Mouse (Mus musculus) ES-Bruce4 (cell line): ENCODE data around the gene Mcm9. TPM values are rescaled to one million over a fixed set of nuclear protein-coding genes. Genes with fewer than 3 reads are reported as not detected.

Experiments
- H3K27ac ChIP-seq: 2 replicates; pipeline ENCODE4 v1.5.1; 2012; ENCODE audit warnings: low read length, inconsistent platforms; ENCODE audit not compliant: insufficient read depth
- H3K27me3 ChIP-seq: 2 replicates; pipeline ENCODE4 v1.6.1; 2012; ENCODE audit warnings: mild to moderate bottlenecking, low read length, inconsistent platforms; ENCODE audit not compliant: control insufficient read depth, poor library complexity, insufficient read depth, severe bottlenecking
- H3K36me3 ChIP-seq: 2 replicates; pipeline ENCODE4 v1.6.1; 2012; ENCODE audit warnings: inconsistent platforms, mild to moderate bottlenecking, low read length, moderate library complexity; ENCODE audit not compliant: control insufficient read depth, poor library complexity, insufficient read depth, severe bottlenecking
- H3K4me1 ChIP-seq: one replicate; pipeline ENCODE4 v1.8.1; 2011; ENCODE audit warnings: low read length; ENCODE audit not compliant: control insufficient read depth, insufficient read depth
- H3K4me3 ChIP-seq: 2 replicates; pipeline ENCODE4 v1.5.1; 2011; ENCODE audit warnings: low read depth, mild to moderate bottlenecking, low read length
- H3K9ac ChIP-seq: 2 replicates; pipeline ENCODE4 v1.6.1; 2012; ENCODE audit warnings: low read depth, mild to moderate bottlenecking, inconsistent platforms; ENCODE audit not compliant: poor library complexity, severe bottlenecking
- H3K9me3 ChIP-seq: replicated peaks from 2 replicates; pipeline ENCODE4 v1.6.1; 2012; ENCODE audit warnings: mild to moderate bottlenecking, low read length, inconsistent platforms; ENCODE audit not compliant: control insufficient read depth, poor library complexity, insufficient read depth, severe bottlenecking
- CTCF ChIP-seq: IDR thresholded peaks from one replicate; pipeline ENCODE4 v1.8.1; 2011; ENCODE audit warnings: low read depth, low read length
- EP300 ChIP-seq: IDR thresholded peaks from 2 replicates; pipeline ENCODE4 v1.6.1; 2011; ENCODE audit warnings: low read depth, low read length; ENCODE audit not compliant: insufficient read depth
- POLR2A ChIP-seq: IDR thresholded peaks from one replicate; pipeline ENCODE4 v1.8.1; 2011; ENCODE audit warnings: low read length; ENCODE audit not compliant: insufficient read depth
- polyA plus RNA-seq: library from polyadenylated mRNA; stranded (reverse); fragments of >200 nt; gene quantifications from 2 replicates; pipeline ENCODE4 v1.2.4, GENCODE M21; 2011; ENCODE audit warnings: low read depth; ENCODE audit not compliant: missing spikeins, insufficient read depth, insufficient read length

Gene Mcm9
- polyA plus RNA-seq, 1 experiment: 13.9 TPM

DNA sequence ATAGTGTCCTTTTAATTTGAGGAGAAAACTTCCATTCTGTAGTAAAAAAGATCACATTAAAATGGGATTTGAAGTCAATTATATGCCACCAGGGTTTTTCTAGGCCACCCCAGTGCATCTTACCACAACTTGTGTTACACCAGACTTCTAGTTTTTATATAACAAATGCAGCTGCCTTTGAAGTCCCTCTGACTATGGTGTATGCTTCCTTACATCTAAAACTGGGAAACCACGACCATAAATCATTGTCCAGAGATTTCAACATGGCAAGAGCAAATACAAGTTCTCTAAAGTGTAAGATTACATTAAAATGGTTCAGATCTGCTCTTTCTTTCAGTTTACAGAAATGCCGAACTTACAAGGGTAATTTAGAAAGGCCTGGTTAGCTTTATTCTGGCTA, 22.0 kb downstream of the Mcm9 start:
- Histone ChIP-seq H3K27ac (no peak overlapping the region), H3K36me3 (peaks cover 50% of the 10 kb centered on the region), H3K4me3 (no peak overlapping the region), H3K27me3 (no peaks in the 10 kb centered on the region), H3K9ac (no peak overlapping the region), H3K9me3 (no peaks in the 10 kb centered on the region), H3K4me1 (no peaks in the 10 kb centered on the region)
- TF ChIP-seq CTCF (no peak), EP300 (no peak), POLR2A (no peak)

DNA sequence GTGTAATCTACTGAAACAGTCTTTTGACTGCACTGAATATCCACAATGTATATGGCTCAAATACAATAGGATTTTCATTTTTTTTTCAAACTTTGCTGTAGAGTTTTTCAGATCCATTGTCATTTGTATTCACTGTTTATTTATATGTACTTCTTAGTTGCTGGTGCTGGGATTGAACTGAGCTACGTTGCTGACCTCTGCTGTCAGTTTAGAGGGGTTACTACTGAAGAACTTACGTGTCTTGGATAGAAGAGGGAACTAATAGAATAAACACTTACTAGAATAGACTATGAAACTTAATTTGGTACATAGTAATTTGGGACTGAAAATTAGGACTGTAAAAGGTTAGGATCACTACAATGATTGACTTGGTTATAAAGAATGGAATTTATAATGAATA, 24.9 kb downstream of the Mcm9 start:
- Histone ChIP-seq H3K4me1 (no peaks in the 10 kb centered on the region), H3K4me3 (no peak overlapping the region), H3K9ac (no peak overlapping the region), H3K36me3 (peaks cover 63% of the 10 kb centered on the region), H3K27me3 (no peaks in the 10 kb centered on the region), H3K9me3 (no peaks in the 10 kb centered on the region), H3K27ac (no peak overlapping the region)
- TF ChIP-seq CTCF (no peak), EP300 (no peak), POLR2A (no peak)

DNA sequence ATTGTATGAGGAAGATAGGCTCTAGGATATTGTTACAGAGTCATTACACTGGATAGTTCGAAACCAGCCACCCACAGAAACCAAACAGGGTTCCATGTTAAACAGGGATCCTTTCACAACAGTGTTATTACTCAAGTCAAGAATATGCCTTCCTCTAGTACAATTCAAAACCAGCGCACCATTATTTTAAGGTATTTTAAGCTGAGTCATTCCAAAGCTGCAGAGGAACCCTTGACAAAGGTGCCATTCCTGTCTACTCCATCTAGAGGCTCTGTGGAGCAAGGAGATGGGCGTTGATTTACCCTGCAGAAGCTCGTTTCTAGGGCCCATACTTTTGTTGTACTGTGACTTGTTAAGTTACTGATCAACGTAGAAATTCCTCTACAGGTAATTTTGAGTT, 31.4 kb downstream of the Mcm9 start:
- Histone ChIP-seq H3K27me3 (no peaks in the 10 kb centered on the region), H3K27ac (no peak overlapping the region), H3K4me1 (no peaks in the 10 kb centered on the region), H3K4me3 (peak overlapping the region; percentile 65), H3K9me3 (no peaks in the 10 kb centered on the region), H3K36me3 (peaks cover 30% of the 10 kb centered on the region), H3K9ac (peak overlapping the region; percentile 70)
- TF ChIP-seq EP300 (no peak), POLR2A (no peak), CTCF (no peak)

DNA sequence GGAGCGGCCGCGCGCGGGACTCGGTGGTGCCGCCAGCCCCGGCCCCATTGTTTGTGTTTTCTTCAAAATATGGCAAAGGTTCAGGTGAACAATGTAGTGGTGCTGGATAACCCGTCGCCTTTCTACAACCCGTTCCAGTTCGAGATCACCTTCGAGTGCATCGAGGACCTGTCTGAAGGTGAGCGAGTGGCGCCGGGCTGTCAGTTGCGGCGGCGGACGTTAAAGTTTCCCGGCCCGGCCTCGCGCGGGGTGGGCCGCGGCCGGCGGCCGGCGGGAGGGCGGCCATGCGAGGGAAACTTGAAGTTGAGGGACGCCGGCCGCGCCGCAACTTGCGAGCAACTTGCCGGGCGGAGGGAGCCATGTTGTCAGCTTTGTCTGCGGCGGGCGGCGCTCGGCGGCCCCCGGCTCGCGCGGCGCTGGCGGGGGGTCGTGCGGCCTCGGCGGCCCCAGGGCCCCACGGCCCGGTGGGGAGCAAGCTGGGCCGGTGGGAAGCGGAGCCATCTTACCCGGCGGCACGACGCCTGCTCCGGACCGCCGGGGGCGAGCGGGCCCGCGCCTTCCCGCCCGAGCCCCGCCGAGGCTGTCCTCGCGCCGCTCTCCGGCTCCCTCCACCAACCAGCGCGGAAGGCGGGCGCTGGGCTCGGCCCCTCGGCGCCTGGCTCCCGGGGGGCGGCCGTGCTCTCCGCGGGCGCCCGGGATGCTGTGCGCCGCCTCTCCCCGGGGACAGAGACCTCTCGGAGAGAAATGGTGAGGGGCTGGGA, 32.9 kb downstream of the Mcm9 start:
- H3K4me3 ChIP-seq: peak overlapping the region; percentile 97
- H3K9me3 ChIP-seq: no peaks in the 10 kb centered on the region
- TF ChIP-seq CTCF (no peak), POLR2A (no peak), EP300 (no peak)
- H3K27me3 ChIP-seq: no peaks in the 10 kb centered on the region
- peak overlapping the region; percentile 96 for H3K9ac ChIP-seq
- H3K27ac ChIP-seq: peak overlapping the region; percentile 60
- no peaks in the 10 kb centered on the region for H3K4me1 ChIP-seq
- H3K36me3 ChIP-seq: peaks cover 15% of the 10 kb centered on the region

DNA sequence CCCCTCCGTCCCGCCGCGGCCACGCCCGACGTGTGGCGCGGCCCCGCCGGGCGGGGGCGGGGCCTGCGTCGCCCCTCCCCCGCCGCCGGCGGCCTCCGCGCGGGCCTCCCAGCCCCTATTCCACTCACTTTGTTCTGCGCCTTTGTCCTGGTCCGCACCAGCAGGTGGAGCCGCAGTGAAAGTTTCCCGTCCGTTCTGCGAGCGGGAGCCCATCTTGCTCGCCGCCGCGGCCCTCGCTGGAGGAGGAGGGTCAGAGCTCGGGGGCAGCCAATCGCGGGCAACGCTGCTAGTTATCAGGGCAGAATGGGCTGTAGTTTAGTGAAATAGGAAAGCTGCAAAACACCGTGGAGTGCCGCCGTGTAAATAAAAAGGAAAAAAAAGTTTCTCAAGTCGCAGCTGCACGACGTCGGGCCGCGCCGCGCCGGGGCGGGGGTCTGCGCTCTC, 33.5 kb downstream of the Mcm9 start, which contains the start of gene Asf1a:
Asf1a (plus strand) TSS at position 81 of the 444 bp plus-strand sequence.
- Histone ChIP-seq H3K9ac (peak within 1 kb of the TSS; percentile 96), H3K27me3 (no peaks in the 10 kb centered on the region), H3K27ac (peak within 1 kb of the TSS; percentile 61), H3K9me3 (no peaks in the 10 kb centered on the region), H3K36me3 (peaks cover 11% of the 10 kb centered on the region), H3K4me1 (no peaks in the 10 kb centered on the region), H3K4me3 (peak within 1 kb of the TSS; percentile 97)
- TF ChIP-seq CTCF: peak; percentile 34
- no peak for TF ChIP-seq POLR2A
- TF ChIP-seq EP300: 0 out of 2 replicates have a peak, but pooled peaks have one; percentile 31
